Mouse (Mus musculus) regulatory T cell (primary cell): ENCODE measurements around the gene Urm1.
"Not testable (repeated sequence)": the region's sequence is repeated elsewhere in the genome, so short reads cannot be mapped to it uniquely, and the experiment has no call there.

Source experiments
- in situ Hi-C: fragments of 300-600 bp; cut with MboI, MseI; formaldehyde crosslinking; loops from one replicate; pipeline ENCODE4 v1.15.1; 2025; ENCODE audit warnings: high pct_unique_total_duplicates

The Urm1 gene

DNA sequence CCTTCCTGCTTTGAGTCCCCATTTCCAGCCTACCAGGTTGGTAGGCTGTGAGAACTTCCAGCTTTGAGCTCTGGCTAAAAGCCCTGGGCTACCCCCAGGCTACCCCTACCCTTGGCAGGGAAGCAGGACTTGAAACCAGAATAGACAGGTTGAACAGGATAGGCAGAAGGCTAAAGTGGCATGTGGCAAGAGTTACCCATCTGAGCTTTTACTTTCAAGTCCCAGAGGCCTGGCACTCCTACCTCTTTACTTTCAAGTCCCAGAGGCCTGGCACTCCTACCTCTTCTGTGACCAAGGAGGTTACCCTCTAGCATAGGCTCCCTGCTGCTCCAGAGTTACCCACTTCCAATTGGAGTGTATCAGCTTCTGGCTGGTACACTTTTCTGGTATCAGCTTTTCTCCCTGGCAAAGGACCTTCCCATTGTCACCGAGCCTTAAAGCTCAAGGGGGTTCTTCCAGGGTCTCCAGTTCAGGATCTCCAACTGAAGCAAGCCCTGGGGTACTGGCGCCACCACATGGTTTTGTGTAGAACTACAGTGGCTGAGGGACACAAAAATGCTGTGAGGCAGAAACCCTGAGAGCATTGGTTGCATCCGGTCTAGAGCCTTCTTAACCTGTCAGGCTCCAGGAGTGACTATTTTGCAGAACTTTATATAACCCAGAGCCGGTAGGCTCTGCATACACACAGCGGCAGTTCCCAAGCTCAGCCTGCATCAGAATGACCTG, 39.0 kb downstream of the Urm1 start:
- in situ Hi-C loops: loop anchor here (5.0 to 25.0 kb wide), 2 partner anchors 92 to 1797 kb away; no protein-coding TSS in a partner anchor

DNA sequence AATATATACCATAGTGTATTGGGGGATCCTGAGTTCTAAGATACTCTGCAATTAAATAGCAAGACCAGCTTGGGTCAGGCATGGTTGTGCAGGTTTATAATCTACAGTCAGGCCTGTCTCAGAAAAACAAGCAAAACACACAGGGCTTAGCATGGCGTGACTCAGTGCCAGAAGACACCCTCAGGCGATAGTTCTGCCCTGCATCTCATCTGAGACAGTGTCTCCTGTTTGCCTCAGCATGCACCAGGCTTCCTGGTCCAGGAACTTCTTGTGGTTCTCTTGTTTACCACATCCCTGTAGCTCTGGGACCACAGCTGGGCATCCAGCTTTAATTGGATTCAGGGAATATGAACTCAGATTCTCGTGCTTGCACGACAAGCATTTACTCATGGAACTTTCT, 45.2 kb downstream of the Urm1 start:
- in situ Hi-C loops: loop anchor here (25.0 kb wide), 1 partner anchor 1803 kb away; no protein-coding TSS in a partner anchor

DNA sequence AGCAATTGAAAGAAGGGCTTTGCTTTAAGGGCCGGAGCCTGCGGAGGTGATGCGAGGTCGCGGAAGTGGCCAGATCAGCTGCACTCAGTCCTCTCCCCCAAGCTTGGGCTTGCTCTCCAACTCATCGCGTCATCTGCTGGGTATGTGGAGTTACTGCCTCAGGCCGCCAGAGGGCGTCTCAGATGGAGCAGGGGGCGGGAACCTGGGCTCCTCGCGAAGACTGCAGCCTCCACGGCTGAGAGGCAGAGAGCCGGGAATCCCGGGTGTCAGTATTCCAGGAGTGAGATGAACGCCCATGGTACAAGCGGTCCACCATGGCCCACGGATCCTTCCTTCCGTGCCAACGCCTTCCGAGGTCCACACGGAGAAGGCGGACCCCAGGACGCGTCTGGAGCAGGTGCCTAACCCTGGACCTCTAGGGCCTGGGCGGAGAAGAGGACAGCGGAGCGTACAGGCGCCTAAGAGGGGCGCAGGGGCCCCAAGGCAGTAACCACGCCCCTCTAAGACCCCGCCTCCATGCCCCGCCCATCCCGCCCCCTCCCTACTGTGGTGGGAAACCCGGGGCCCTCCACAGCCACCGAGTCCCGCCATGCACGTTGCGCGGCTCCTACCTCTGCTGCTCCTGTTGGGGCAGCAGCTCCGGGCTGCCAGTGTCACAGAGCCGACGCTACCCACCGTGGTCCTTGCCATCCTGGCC, 49.2 kb downstream of the Urm1 start, which contains the start of gene Cercam:
Cercam (plus strand) TSS at position 216 of the 697 bp plus-strand sequence.
- in situ Hi-C loops: loop anchor here (25.0 kb wide), 1 partner anchor 1807 kb away; no protein-coding TSS in a partner anchor

DNA sequence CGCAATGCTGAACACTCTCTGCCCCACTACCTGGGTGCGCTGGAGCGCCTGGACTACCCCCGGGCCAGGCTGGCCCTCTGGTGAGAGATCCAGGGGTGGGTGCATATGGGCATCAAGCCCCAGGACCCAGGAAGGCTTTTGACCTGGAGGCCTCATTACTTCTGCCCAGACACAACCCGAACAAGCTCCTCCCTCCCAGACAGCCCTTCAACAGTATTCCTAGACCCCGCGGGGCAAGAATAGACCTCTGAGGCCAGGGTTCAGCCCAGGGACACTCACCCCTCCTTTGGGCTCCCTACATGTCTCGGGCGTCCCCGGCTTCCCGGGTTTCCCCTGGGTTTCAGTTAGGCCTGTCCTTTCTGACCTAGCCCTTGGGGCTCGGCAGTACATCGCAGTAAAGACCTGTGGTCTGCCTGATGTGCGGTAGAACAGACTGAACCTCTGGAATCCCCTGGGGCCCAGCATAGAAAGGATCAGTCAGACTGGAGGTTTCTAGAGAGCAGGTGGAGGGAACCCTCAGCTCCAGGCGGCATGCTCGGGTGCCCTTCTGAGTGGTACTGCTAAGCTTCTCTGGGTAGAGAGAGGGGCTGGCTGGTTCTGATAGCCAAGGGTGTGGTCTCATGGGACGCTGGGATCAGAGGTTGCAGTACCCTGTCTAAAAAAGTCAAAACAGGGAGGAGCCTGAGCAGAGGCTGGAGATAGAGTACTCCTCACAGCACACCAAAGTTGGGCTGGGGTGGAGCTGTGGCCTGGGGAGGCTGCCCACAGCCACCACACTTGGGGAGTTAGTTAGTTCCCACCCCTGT, 50.0 kb downstream of the Urm1 start:
- in situ Hi-C loops: loop anchor here (10.0 to 25.0 kb wide), 2 partner anchors 1808 to 2005 kb away; no protein-coding TSS in a partner anchor

GRCm38 (mm10) chr2:29872581-29873295, 52.9 kb downstream of the Urm1 start:
- in situ Hi-C loops: loop anchor here (10.0 to 25.0 kb wide), 2 partner anchors 1810 to 2002 kb away; no protein-coding TSS in a partner anchor

DNA sequence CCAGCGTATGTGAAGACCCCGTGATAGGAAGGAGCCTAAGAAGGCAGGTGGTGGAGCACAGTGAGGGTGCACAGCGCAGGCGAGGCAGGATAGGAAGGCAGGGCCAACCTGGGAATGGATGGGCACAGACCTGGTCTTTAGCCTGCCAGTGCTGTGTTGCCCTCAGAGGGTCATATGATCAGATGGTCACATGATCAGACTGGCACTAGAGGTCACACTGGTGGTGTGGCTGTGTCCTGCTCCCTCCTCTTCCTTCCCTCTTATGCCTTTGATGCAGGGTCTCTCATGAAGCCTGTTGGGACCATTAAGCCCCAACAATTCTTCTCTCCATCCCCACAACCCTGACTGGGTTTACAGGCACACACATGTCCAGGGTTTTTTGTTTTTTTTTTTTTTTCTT, 53.9 kb downstream of the Urm1 start:
- in situ Hi-C loops: loop anchor here (10.0 to 25.0 kb wide), 2 partner anchors 1812 to 2001 kb away; no protein-coding TSS in a partner anchor

DNA sequence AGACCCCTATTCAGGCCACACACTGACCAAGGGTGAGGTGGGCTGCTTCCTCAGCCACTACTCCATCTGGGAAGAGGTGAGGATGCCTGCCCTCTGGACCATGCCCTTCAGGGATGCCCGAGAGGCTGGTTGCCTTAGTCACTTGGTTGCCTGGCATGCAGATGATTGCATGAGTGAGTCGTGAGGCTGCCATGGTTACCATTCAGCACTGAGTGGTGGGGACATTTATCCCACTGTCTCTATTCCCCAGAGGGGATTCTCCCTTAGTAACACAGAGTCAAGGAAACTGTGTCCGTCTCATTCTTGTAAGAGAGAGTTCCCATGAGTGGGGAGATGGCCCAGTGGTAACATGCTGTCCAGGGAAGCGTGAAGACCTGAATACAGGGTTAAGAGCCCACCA, 58.2 kb downstream of the Urm1 start:
- in situ Hi-C loops: loop anchor here (10.0 kb wide), 1 partner anchor 1997 kb away; no protein-coding TSS in a partner anchor

- in situ Hi-C loops: loop anchor here (10.0 kb wide), 1 partner anchor 1996 kb away; no protein-coding TSS in a partner anchor
These were observed 59.3 kb downstream of the Urm1 start for GRCm38 (mm10) chr2:29879191-29879590.

DNA sequence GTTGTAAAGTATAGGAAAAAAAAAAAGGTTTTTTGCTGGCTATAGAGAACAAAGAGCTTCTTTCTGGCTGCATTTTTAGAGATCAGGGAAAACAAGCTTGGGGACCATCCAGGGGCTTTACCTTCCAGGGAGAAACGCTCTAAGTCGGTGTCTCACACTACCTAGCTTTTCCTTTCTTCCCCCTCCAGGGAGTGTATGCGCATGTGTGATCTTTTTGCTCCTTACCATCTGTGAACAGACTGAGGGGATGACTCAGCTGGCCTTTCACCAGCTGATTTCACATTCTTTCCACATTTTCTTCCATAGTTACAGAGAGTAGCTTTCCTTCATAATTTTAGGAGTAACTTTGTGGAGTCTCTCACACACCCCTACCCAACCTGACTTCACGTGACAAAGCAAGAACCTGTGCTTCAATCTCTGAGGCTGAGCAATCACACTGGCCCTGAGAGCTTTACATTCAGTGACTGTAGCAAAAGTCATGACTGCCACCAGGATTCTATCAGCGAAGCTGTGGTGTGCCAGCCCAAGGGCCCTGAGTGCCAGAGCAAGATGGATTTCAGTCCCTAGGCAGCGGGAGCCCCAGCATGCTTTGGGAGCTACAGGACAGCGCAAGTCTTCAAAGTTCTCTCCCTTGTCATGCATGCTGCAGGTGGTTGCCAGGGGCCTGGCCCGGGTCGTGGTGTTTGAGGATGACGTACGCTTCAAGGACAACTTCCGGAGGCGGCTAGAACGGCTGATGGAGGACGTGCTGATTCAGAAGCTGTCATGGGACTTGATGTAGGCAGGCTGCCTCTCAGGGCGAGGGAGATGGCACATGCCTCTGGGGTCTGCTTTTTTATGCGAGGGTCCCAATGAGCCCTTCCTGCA, 60.3 kb downstream of the Urm1 start:
- in situ Hi-C loops: loop anchor here (10.0 kb wide), 1 partner anchor 1995 kb away; no protein-coding TSS in a partner anchor

GRCm38 (mm10) chr2:29886659-29887292, 66.9 kb downstream of the Urm1 start:
- in situ Hi-C loops: not testable (repeated sequence)

DNA sequence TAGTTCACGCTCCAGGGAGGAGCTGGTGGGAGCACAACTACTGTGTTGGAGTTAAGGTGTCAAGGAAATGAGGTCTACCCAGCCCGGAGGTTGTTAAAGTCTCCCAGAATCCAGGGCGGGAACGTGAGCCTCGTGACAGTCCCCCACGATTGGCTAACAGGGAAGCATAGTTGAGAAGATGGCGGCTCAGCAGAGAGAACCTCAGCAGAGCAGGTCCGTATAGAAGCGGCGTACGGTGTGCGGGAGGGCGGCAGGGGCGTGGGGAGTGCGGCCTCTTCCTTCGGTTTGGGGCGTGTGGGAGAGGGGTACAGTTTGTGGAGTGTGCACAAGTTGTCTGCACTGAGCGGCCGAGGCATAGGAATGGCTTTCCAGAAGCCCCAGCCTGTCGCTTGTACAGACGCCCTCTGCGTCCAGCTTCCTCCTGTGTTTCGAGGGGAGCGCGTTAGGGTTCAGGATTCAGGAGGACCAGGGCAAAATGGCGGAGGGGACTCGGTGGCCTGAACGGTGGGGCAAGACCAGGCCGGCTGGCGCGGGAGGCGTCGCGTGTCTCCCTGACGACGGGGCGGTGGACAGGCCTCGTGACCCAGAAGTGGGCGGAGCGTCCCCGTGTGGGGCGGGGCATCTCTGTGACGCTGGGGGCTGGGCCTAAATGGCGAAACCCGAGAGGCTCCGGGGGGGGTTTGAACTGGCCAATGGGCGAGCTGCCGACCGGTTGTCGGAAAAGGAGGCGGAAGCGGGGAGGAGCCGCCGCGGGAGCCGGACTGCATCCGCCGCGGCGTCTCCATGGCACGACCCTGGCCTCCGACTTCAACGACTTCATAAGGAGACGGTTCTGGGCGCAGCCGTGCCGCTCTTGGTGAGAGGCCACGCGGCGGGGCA, 69.4 kb downstream of the Urm1 start, which contains the start of gene Odf2:
Odf2 (plus strand) TSS at position 156 of the 879 bp plus-strand sequence.
- in situ Hi-C loops: no loop called here

DNA sequence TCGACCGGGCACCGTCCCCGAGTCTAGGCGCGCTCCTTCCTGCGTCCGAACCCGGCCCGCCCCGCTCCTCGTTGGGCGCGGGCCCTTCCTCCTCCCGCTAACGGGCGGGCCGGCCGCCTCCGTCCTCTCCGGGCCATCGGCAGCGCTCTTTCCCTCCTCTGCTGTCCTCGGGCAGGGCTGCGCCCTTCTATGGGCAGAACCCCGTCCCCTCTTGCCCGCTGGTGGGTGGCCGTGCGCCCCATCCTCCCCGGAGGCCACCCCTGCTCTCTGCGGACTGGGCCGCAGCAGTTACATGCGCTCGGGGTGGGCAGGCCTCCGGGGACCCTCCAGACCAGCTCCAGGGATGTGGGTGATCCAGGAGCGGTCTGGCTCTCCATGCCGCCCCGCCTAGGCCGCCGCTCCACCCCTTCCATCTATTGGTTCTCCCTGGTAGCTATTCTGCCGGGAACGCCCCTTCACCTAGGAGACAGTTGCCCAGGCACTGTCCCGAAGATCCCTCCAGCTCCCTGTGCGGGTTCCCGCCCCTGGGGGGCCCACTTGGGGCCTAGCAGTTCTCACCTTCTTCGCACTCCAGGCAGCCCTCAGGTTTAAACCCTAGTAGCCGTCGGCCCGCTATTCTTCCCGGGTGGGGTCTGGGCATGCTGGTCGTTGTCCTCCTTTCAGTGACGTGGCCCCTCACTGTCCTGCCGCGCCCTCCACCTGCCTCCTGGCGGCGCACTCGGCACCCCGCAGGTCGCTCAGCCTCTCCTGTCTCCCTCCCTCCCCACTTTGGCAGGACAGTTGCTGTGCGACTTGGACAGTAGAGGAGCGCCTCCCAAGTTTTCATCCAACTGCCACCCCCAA, 70.3 kb downstream of the Urm1 start:
- in situ Hi-C loops: no loop called here

GRCm38 (mm10) chr2:29891773-29892172, 71.9 kb downstream of the Urm1 start:
- in situ Hi-C loops: no loop called here
